Mouse (Mus musculus) hindbrain, embryonic 16.5 days (tissue): ENCODE data around the gene Pla2g4e. TPM values are rescaled to one million over a fixed set of nuclear protein-coding genes. Genes with fewer than 3 reads are reported as not detected.

Experiments
- ATAC-seq: fragments of 200-750 bp; cut with Nextera tagmentation; 2 replicates; pipeline ENCODE4 v1.8.0; 2017; ENCODE audit warnings: moderate TSS enrichment, moderate library complexity
- H3K27ac ChIP-seq: fragments of 300-500 bp; sonication (generic); 2 replicates; pipeline ENCODE4 v1.5.1; 2014; ENCODE audit warnings: low read depth, mild to moderate bottlenecking, control low read depth, low read length, moderate library complexity
- H3K27me3 ChIP-seq: fragments of 300-500 bp; sonication (generic); replicated peaks from 2 replicates; pipeline ENCODE4 v1.6.1; 2014; ENCODE audit warnings: low read length; ENCODE audit not compliant: control insufficient read depth, insufficient read depth
- H3K36me3 ChIP-seq: fragments of 300-500 bp; sonication (generic); 2 replicates; pipeline ENCODE4 v1.6.1; 2014; ENCODE audit warnings: mild to moderate bottlenecking, low read length, moderate library complexity, mixed read lengths; ENCODE audit not compliant: control insufficient read depth, insufficient read depth
- H3K4me1 ChIP-seq: fragments of 300-500 bp; sonication (generic); 2 replicates; pipeline ENCODE4 v1.6.1; 2014; ENCODE audit warnings: low read depth, low read length; ENCODE audit not compliant: control insufficient read depth, insufficient read depth
- H3K4me2 ChIP-seq: fragments of 300-500 bp; sonication (generic); 2 replicates; pipeline ENCODE4 v1.6.1; 2014; ENCODE audit warnings: mild to moderate bottlenecking, low read length, control low read depth, moderate library complexity
- H3K4me3 ChIP-seq: fragments of 300-500 bp; sonication (generic); 2 replicates; pipeline ENCODE4 v1.5.1; 2014; ENCODE audit warnings: mild to moderate bottlenecking, low read length, control low read depth, moderate library complexity
- H3K9ac ChIP-seq: fragments of 300-500 bp; sonication (generic); 2 replicates; pipeline ENCODE4 v1.6.1; 2014; ENCODE audit warnings: low read depth, mild to moderate bottlenecking, control low read depth, low read length, moderate library complexity
- H3K9me3 ChIP-seq: fragments of 300-500 bp; sonication (generic); 2 replicates; pipeline ENCODE4 v1.6.1; 2014; ENCODE audit warnings: mild to moderate bottlenecking, low read length, moderate library complexity; ENCODE audit not compliant: control insufficient read depth
- WGBS: fragments of 180-500 bp; shearing (Covaris S2); extraction: QIAGEN DNeasy Blood & Tissue Kit; methylation state at CpG from one replicate; pipeline ENCODE4 v1.1.7; 2014; 5-methylcytosine and 5-hydroxymethylcytosine counted together
- polyA plus RNA-seq: library from polyadenylated mRNA; unstranded; fragments of >200 nt; fragmentation: Nextera tagmentation; extraction: Ambion mirVana; gene quantifications from 2 replicates; pipeline ENCODE4 v1.2.1, GENCODE M21; 2015

Gene Pla2g4e
- 5.1 and 5.7 TPM in 2 replicates for polyA plus RNA-seq

GRCm38 (mm10) chr2:120244679-120245420 is at the start of gene Pla2g4e:
Gene Pla2g4e (minus strand): TSS chr2:120245335.
- H3K27me3 ChIP-seq, result no peaks in the 10 kb centered on the region
- H3K27ac ChIP-seq, result peak within 1 kb of the TSS; percentile 88
- no peaks in the 10 kb centered on the region for H3K36me3 ChIP-seq
- peak within 1 kb of the TSS; percentile 72 for H3K9ac ChIP-seq
- peak within 1 kb of the TSS; percentile 83 for H3K4me2 ChIP-seq
- peak within 1 kb of the TSS; percentile 47 for H3K4me3 ChIP-seq
- H3K9me3 ChIP-seq, result no peaks in the 10 kb centered on the region
- ATAC-seq, result peak; percentile 90
- WGBS, result 3% methylated on average over 27 of the region's 27 CpGs
- H3K4me1 ChIP-seq, result peaks cover 5% of the 10 kb centered on the region

GRCm38 (mm10) chr2:120291471-120292078 is 46.4 kb upstream of the Pla2g4e start:
- WGBS, result 90% methylated on average over 8 of the region's 9 CpGs
- no peak overlapping the region for H3K4me3 ChIP-seq
- no peak for ATAC-seq
- no peaks in the 10 kb centered on the region for H3K9me3 ChIP-seq
- no peaks in the 10 kb centered on the region for H3K27me3 ChIP-seq
- H3K4me1 ChIP-seq, result no peaks in the 10 kb centered on the region
- no peak overlapping the region for H3K9ac ChIP-seq
- no peaks in the 10 kb centered on the region for H3K36me3 ChIP-seq
- H3K27ac ChIP-seq, result no peak overlapping the region
- no peak overlapping the region for H3K4me2 ChIP-seq

DNA sequence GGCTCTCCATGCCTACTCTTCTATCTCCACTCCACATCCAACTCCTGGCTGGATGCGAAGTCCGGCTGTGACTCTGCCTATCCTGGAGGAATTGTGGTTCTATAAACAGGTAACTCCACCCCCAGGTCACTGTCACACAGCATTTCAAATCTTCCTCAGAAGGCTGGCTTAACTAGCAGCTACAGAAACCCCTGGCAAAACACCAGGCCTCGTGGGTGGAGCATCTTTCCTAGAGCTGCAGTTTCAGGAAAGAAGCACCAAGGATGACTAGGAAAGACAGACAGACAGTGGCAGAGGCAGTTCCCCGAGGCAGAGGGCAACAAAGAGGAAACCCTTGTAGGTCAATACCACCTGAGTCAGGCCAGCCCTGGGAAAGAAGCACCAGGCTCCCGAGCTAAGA is 43.9 kb upstream of the Pla2g4e start, which contains the start of gene Pla2g4d:
Gene Pla2g4d (minus strand): TSS at position 203 of the 400 bp plus-strand sequence.
- H3K4me1 ChIP-seq, result no peaks in the 10 kb centered on the region
- H3K36me3 ChIP-seq, result no peaks in the 10 kb centered on the region
- ATAC-seq, result no peak
- H3K9me3 ChIP-seq, result no peaks in the 10 kb centered on the region
- no peak within 1 kb of the TSS for H3K27ac ChIP-seq
- no peaks in the 10 kb centered on the region for H3K27me3 ChIP-seq
- H3K4me2 ChIP-seq, result no peak within 1 kb of the TSS
- 78% methylated on average over 5 of the region's 5 CpGs for WGBS
- no peak within 1 kb of the TSS for H3K4me3 ChIP-seq
- H3K9ac ChIP-seq, result no peak within 1 kb of the TSS

DNA sequence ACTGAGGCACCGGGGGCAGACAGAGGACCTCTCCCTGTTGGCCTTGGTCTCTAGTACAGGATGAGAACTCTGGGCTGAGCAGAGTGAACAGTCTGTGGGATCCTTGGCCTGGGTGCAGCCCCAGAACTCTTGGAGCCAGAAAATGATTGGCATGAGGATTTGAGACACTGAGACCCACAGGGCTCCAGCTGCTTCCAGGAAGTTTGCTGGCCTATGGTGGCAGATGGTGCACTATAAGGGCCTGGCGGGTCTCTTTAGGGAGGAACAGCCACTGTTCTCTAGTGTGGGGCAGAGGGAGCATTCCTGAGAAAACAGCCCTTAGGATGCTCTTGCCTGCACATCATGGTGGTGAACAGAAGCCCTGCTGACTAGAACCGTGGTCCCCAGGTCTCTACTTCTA is 43.3 kb upstream of the Pla2g4e start:
- H3K4me2 ChIP-seq, result no peak overlapping the region
- H3K27me3 ChIP-seq, result no peaks in the 10 kb centered on the region
- no peak for ATAC-seq
- no peak overlapping the region for H3K4me3 ChIP-seq
- H3K36me3 ChIP-seq, result no peaks in the 10 kb centered on the region
- no peaks in the 10 kb centered on the region for H3K9me3 ChIP-seq
- H3K9ac ChIP-seq, result no peak overlapping the region
- WGBS, result 91% methylated on average over 3 of the region's 3 CpGs
- H3K4me1 ChIP-seq, result no peaks in the 10 kb centered on the region
- no peak overlapping the region for H3K27ac ChIP-seq

GRCm38 (mm10) chr2:120285639-120286038 is 40.5 kb upstream of the Pla2g4e start:
- Histone ChIP-seq H3K4me1 (no peaks in the 10 kb centered on the region), H3K4me2 (no peak overlapping the region), H3K27ac (no peak overlapping the region), H3K9me3 (no peaks in the 10 kb centered on the region), H3K27me3 (no peaks in the 10 kb centered on the region), H3K36me3 (no peaks in the 10 kb centered on the region), H3K4me3 (no peak overlapping the region), H3K9ac (no peak overlapping the region)
- no peak for ATAC-seq
- WGBS, result 77% methylated on average over 4 of the region's 4 CpGs

DNA sequence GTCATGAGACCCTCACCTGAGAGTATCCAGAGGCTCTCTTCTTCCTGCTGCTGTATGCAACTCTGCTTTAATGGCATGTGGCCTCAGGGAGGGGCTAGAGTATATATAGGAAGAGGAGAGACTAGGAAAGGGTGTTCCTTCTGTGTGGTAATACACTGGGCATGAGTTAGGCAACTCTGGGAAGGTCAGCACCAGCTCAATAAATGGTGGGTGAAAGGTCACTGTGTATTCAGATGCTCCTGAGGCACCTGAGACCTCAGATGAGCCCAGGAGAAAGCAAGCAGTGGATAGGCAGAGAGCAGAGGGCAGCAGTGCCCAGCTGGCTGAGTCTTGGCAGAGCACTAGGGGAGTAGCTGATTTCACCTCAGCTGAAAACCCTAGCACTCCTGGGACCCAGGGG is 39.6 kb upstream of the Pla2g4e start:
- H3K4me2 ChIP-seq, result no peak overlapping the region
- no peak for ATAC-seq
- H3K4me3 ChIP-seq, result no peak overlapping the region
- no peaks in the 10 kb centered on the region for H3K4me1 ChIP-seq
- H3K27me3 ChIP-seq, result no peaks in the 10 kb centered on the region
- no peaks in the 10 kb centered on the region for H3K9me3 ChIP-seq
- H3K9ac ChIP-seq, result no peak overlapping the region
- H3K27ac ChIP-seq, result no peak overlapping the region
- H3K36me3 ChIP-seq, result no peaks in the 10 kb centered on the region

- Histone ChIP-seq H3K4me1 (no peaks in the 10 kb centered on the region), H3K27ac (no peak overlapping the region), H3K9ac (no peak overlapping the region), H3K9me3 (no peaks in the 10 kb centered on the region), H3K4me2 (no peak overlapping the region), H3K4me3 (no peak overlapping the region), H3K36me3 (no peaks in the 10 kb centered on the region), H3K27me3 (no peaks in the 10 kb centered on the region)
- no peak for ATAC-seq
- 85% methylated on average over 5 of the region's 5 CpGs for WGBS
Measured at GRCm38 (mm10) chr2:120284094-120284493, 39.0 kb upstream of the Pla2g4e start.

GRCm38 (mm10) chr2:120283550-120283949 is 38.4 kb upstream of the Pla2g4e start:
- no peak for ATAC-seq
- Histone ChIP-seq H3K9ac (no peak overlapping the region), H3K27ac (no peak overlapping the region), H3K4me3 (no peak overlapping the region), H3K4me1 (no peaks in the 10 kb centered on the region), H3K27me3 (no peaks in the 10 kb centered on the region), H3K36me3 (no peaks in the 10 kb centered on the region), H3K4me2 (no peak overlapping the region), H3K9me3 (no peaks in the 10 kb centered on the region)
- 70% methylated on average over 6 of the region's 6 CpGs for WGBS

- Histone ChIP-seq H3K27me3 (no peaks in the 10 kb centered on the region), H3K9me3 (no peaks in the 10 kb centered on the region), H3K4me1 (no peaks in the 10 kb centered on the region), H3K27ac (no peak overlapping the region), H3K9ac (no peak overlapping the region), H3K4me3 (no peak overlapping the region), H3K36me3 (no peaks in the 10 kb centered on the region), H3K4me2 (no peak overlapping the region)
- WGBS, result 75% methylated on average over 3 of the region's 3 CpGs
- no peak for ATAC-seq
Measured at GRCm38 (mm10) chr2:120281221-120281620, 36.1 kb upstream of the Pla2g4e start.
